Mouse (Mus musculus): ENCODE data around the gene Gda.
A peak's percentile ranks its signal among the peaks of the same experiment; 100 is the strongest.

Gene Gda

DNA sequence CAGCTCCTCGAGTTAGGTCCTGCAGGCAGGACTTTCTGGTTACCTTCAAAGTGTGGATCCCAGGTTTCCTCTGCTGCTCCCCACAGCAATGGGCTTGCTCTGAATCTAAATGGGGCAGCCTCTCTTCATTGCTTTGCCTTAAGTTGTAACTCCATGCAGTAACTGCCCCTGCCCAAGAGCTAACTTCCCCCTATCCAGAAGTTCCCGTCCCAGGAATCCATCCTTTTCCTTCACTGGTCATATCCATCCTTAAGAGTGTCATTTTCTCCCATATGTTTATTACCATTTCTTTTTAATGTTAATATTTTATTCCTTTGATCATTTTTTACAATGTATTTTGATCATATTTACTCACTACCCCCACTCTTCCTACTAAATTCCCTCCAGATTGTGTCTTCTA lies at the start of gene Gda:
Gene Gda (minus strand): TSS at position 101 of the 400 bp plus-strand sequence.
- no peak for DNase-seq

GRCm38 (mm10) chr19:21520280-21520679 lies 47.0 kb upstream of the Gda start:
- DNase-seq, result no peak

- peak in 1 of 2 experiments; percentile 24 for DNase-seq
These were observed 36.9 kb upstream of the Gda start for GRCm38 (mm10) chr19:21510116-21510515.

- no peak for DNase-seq
These were observed 34.5 kb upstream of the Gda start for GRCm38 (mm10) chr19:21507561-21508232.

GRCm38 (mm10) chr19:21507133-21507532 lies 33.9 kb upstream of the Gda start:
- DNase-seq, result no peak

DNA sequence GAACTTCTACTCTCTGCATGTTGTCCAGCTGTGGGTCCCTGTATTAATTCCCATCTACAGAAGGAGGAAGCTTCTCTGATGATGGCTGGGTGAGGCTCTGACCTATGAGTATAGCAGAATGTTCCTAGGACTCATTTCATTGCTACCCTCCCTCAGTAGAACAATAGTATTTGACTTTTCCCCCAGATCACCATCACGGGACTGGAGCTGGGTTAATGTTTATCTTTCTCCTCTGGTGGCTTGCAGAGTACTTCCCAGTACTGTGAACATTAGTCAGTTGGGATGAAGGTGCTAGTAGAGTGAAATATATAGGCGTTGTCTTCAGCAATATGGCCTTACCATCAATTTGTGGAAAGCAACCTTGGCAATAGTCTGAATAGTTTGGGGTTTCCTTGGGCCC lies 31.5 kb upstream of the Gda start:
- DNase-seq, result no peak

- no peak for DNase-seq
These were observed 26.2 kb upstream of the Gda start for GRCm38 (mm10) chr19:21499394-21499983.

DNA sequence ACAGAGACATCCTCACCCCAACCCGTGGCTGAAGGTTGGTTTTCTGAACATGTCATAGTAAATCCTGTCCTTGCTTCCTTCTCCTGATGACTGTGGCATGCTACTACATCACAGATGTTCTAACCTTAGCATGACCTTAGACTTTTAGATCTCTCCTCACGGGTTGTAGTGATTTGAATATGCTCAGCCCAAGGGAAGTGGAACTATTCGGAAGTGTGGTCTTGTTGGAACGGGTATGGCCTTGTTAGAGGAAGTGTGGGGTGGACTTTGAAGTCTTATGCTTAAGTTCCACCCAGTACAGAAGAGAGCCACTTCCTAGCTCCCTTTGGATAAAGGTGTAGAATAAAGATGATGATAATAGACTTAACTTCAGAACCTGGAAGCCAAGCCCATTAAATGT lies 22.6 kb upstream of the Gda start:
- DNase-seq, result no peak

DNA sequence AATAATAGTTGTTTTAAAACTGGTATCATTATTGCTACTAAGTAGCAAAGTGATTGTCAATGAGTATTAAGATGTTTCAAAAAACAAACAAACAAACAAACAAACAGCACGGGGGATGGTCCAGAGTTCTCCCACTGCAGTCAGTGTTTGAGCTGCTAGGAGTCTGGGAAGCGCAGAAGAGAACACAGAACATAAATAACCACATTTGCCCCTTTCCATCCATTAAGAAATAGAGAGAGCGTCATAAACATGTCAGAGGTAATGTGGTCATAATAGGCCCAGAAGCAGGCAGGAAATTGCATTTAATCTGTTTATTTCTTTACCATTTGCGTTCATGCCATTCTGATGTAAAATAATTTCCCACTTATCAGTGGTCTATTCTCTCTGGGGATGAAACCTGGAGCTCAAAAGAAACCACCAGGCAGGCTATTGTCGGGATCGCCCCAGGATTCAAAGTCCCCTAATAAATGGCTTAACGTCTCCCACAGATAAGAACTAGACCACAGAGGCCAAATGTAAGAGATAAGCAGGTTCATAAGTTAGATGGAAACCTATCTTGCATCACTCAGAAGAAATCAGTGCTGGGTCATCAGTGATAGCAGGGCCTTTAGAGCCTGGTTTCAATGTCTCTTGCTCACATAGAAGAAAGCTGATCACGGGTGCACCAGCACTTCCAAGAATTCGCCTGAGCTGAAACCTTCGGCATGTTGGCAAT lies 20.7 kb upstream of the Gda start:
- DNase-seq, result no peak

- DNase-seq, result no peak
These were observed 18.1 kb upstream of the Gda start for GRCm38 (mm10) chr19:21491391-21491790.

GRCm38 (mm10) chr19:21487124-21487944 lies 14.1 kb upstream of the Gda start:
- no peak for DNase-seq

- DNase-seq, result no peak
These were observed 8.9 kb upstream of the Gda start for GRCm38 (mm10) chr19:21482096-21482495.

GRCm38 (mm10) chr19:21481031-21481430 lies 7.8 kb upstream of the Gda start:
- no peak for DNase-seq

DNA sequence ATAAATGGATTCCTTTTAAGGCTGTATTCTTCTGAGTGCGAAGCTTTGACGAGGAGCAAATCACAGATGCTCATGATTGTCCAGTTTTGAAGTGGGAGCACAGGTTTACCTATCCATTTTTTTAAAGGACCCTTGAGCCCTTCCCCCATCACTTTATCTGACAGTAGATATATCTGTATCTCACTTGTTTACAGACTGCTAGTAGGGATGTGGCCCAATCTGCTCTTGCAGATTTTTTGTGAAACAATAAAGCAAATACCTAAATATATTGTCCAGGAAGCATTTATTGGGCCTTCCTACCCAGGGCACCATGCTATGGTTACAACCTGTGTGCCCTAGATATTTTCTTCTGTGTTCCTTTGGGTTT lies 6.8 kb upstream of the Gda start:
- no peak for DNase-seq

GRCm38 (mm10) chr19:21479183-21480052 lies 6.2 kb upstream of the Gda start:
- DNase-seq, result no peak

- no peak for DNase-seq
These were observed 5.3 kb upstream of the Gda start for GRCm38 (mm10) chr19:21478538-21478937.

- DNase-seq, result no peak
These were observed 4.5 kb upstream of the Gda start for GRCm38 (mm10) chr19:21477780-21478179.

GRCm38 (mm10) chr19:21476782-21477181 lies 3.5 kb upstream of the Gda start:
- DNase-seq, result no peak

DNA sequence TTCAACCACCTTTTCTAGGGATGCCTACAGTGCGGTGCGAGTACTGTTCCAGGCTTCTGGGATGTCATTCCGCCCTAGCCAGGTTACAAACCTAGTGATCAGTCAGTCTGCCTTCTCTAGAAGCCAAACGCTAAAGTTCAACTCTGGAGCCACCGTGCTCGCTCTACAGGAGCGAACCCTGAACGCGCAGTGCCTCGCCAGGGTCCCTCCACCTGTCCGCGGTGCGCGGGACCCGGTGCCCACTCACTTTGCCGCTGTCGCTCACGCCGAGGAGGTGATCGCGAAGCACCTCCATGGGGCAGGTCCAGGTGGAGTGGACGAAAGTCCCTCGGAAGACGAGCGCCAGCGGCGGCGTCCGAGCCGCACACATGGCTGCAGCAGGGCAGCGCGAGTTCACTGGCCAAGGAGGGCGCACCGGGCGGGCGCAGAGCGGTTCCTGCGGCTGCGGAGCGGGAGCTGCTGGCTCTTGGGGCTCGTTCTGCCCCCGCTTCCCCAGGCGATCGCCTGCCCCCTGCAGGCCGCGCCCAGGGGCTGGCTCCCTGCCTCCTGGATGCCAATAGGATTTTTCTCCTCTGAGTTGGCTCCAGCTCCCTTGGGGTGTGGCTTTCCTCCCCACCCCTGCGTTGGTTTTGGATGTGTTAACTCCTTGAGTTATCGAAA lies 994 bp downstream of the Gda start:
- peak; percentile 29 to 38 for DNase-seq

DNA sequence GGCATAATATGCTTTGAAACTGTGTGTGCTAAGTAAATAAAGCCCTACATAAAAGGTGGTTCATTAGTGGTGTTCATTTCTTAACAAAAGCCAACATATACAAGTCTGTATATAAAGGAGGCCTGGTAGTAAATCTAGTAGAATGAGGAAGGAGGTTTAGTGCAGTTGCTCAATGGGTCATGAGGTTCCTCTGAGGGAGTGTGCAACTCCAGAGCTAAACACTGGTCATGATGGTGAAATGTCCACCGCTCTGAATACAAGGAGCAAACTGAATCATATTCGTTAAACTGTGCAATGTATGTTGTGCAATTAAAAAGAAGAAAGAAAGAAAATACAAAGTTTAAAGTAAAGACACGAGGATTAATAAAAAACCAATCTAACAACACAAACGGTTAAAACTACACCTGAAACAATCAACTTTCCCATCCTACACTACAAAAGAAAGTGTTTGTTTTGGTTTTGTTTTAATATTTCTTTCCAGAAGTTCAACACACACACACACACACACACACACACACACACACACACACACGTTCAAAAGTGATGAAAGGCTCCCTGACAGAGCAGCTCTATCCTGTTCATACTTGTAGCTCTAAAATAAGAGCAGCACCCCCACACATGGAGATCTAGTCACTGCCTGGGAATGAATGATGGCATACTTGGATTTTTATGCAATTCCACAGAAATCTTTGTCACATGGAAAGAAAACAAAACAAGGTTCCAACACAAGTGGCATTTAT lies 11.9 kb downstream of the Gda start:
- DNase-seq, result no peak

GRCm38 (mm10) chr19:21457461-21457860 lies 15.8 kb downstream of the Gda start:
- DNase-seq, result no peak

All from spleen, adult 18-20 months (tissue).